Mouse (Mus musculus) intestine, embryonic 16.5 days (tissue): ENCODE data around the gene Rpa1. TPM values are rescaled to one million over a fixed set of nuclear protein-coding genes. Genes with fewer than 3 reads are reported as not detected.

Source experiments
- ATAC-seq: fragments of 200-750 bp; cut with Nextera tagmentation; 2 replicates; pipeline ENCODE4 v1.8.0; 2017; ENCODE audit warnings: moderate TSS enrichment, moderate library complexity
- H3K27ac ChIP-seq: fragments of 300-500 bp; sonication (generic); 2 replicates; pipeline ENCODE4 v1.5.1; 2014; ENCODE audit warnings: mild to moderate bottlenecking, low read length
- H3K27me3 ChIP-seq: fragments of 300-500 bp; sonication (generic); replicated peaks from 2 replicates; pipeline ENCODE4 v1.6.1; 2014; ENCODE audit warnings: low read length, control low read depth, mixed read lengths; ENCODE audit not compliant: control insufficient read depth, insufficient read depth
- H3K36me3 ChIP-seq: fragments of 300-500 bp; sonication (generic); 2 replicates; pipeline ENCODE4 v1.6.1; 2014; ENCODE audit warnings: low read length, control low read depth; ENCODE audit not compliant: control insufficient read depth, insufficient read depth
- H3K4me1 ChIP-seq: fragments of 300-500 bp; sonication (generic); 2 replicates; pipeline ENCODE4 v1.6.1; 2014; ENCODE audit warnings: low read length, control low read depth, mixed read lengths; ENCODE audit not compliant: control insufficient read depth, insufficient read depth
- H3K4me2 ChIP-seq: fragments of 300-500 bp; sonication (generic); 2 replicates; pipeline ENCODE4 v1.6.1; 2014; ENCODE audit warnings: low read depth, low read length, control low read depth
- H3K4me3 ChIP-seq: fragments of 300-500 bp; sonication (generic); 2 replicates; pipeline ENCODE4 v1.5.1; 2014; ENCODE audit warnings: mild to moderate bottlenecking, low read length
- H3K9ac ChIP-seq: fragments of 300-500 bp; sonication (generic); 2 replicates; pipeline ENCODE4 v1.6.1; 2014; ENCODE audit warnings: low read depth, low read length
- H3K9me3 ChIP-seq: fragments of 300-500 bp; sonication (generic); 2 replicates; pipeline ENCODE4 v1.6.1; 2016; ENCODE audit warnings: low read length, control low read depth; ENCODE audit not compliant: control insufficient read depth
- WGBS: fragments of 180-500 bp; shearing (Covaris S2); extraction: QIAGEN DNeasy Blood & Tissue Kit; methylation state at CpG from one replicate; pipeline ENCODE4 v1.1.7; 2014; 5-methylcytosine and 5-hydroxymethylcytosine counted together
- polyA plus RNA-seq: library from polyadenylated mRNA; unstranded; fragments of >200 nt; fragmentation: Nextera tagmentation; extraction: Ambion mirVana; gene quantifications from 2 replicates; pipeline ENCODE4 v1.2.1, GENCODE M21; 2015

The Rpa1 gene
- polyA plus RNA-seq, 1 experiment from 2014 or later: 91.9 TPM

- ATAC-seq: no peak
- no peaks in the 10 kb centered on the region for H3K9me3 ChIP-seq
- H3K4me1 ChIP-seq: peaks cover 20% of the 10 kb centered on the region
- H3K4me3 ChIP-seq: peak overlapping the region; percentile 93
- H3K4me2 ChIP-seq: peak overlapping the region; percentile 70
- no peaks in the 10 kb centered on the region for H3K27me3 ChIP-seq
- peak overlapping the region; percentile 86 for H3K9ac ChIP-seq
- WGBS: 28% methylated on average over 10 of the region's 10 CpGs
- H3K36me3 ChIP-seq: no peaks in the 10 kb centered on the region
- H3K27ac ChIP-seq: no peak overlapping the region
Measured at GRCm38 (mm10) chr11:75347188-75347585, 937 bp downstream of the Rpa1 start.

DNA sequence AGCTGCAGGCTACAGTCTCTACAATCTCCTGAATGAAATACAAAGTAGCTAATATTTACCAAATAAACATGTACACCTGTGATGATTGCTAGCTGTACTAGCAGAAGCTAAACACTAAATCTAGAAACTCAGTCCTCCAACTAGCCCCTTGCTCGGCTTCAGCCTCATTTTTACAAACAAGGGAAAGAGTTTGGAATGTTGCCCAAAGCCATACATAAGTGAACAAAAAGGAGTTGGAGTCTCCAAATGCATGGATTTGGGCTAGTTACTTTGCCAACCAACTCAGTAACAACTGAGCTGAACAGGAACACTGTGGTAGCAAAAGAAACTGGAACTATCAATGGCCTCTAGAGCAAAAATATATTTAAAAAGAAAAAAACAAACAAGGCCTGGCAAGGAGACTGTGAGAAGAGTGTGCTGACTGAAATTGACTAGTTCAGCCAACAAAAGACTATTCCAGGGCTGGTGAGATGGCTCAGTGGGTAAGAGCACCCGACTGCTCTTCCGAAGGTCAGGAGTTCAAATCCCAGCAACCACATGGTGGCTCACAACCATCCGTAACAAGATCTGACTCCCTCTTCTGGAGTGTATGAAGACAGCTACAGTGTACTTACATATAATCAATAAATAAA, 1.5 kb downstream of the Rpa1 start:
- WGBS: 47% methylated on average over 3 of the region's 4 CpGs
- peaks cover 20% of the 10 kb centered on the region for H3K4me1 ChIP-seq
- no peaks in the 10 kb centered on the region for H3K9me3 ChIP-seq
- H3K4me3 ChIP-seq: no peak overlapping the region
- no peak for ATAC-seq
- H3K36me3 ChIP-seq: no peaks in the 10 kb centered on the region
- no peaks in the 10 kb centered on the region for H3K27me3 ChIP-seq
- H3K4me2 ChIP-seq: peak overlapping the region; percentile 30; the same call in 1 of the 2 replicates
- peak overlapping the region; percentile 29; the same call in 1 of the 2 replicates for H3K9ac ChIP-seq
- H3K27ac ChIP-seq: no peak overlapping the region

GRCm38 (mm10) chr11:75344716-75345115, 3.4 kb downstream of the Rpa1 start:
- Histone ChIP-seq H3K27ac (peak overlapping the region; percentile 44; the same call in 1 of the 2 replicates), H3K9ac (no peak overlapping the region), H3K4me2 (no peak overlapping the region), H3K9me3 (no peaks in the 10 kb centered on the region), H3K4me3 (no peak overlapping the region), H3K27me3 (no peaks in the 10 kb centered on the region), H3K4me1 (peaks cover 20% of the 10 kb centered on the region), H3K36me3 (0 out of 2 replicates have a peak, but pooled peaks cover 3% of the 10 kb centered on the region)
- WGBS: 92% methylated on average over 5 of the region's 5 CpGs
- ATAC-seq: no peak

- Histone ChIP-seq H3K27me3 (no peaks in the 10 kb centered on the region), H3K9me3 (no peaks in the 10 kb centered on the region), H3K9ac (no peak overlapping the region), H3K36me3 (0 out of 2 replicates have a peak, but pooled peaks cover 3% of the 10 kb centered on the region), H3K4me1 (peaks cover 19% of the 10 kb centered on the region), H3K4me3 (no peak overlapping the region), H3K4me2 (no peak overlapping the region), H3K27ac (no peak overlapping the region)
- no peak for ATAC-seq
- 64% methylated on average over 2 of the region's 2 CpGs for WGBS
Measured at GRCm38 (mm10) chr11:75344163-75344562, 4.0 kb downstream of the Rpa1 start.

DNA sequence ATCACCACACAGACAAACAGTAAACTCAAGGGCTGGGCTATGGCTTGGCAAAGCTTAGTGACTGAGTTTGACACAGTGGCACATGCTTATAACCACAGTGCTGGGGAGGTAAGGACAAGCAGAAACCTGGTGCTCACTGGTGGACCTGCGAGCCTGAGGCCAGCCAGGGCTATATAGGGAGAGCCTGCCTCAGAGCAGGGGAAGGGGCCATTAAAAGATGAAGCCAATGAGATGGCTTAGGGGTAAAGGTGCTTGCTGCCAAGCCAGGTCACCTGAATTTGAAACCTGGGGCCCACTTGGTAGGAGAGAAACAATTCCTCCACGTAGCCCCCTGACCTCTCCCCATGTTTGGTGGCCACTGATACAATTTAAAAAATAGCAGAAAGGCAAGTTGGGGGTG, 5.0 kb downstream of the Rpa1 start:
- Histone ChIP-seq H3K36me3 (0 out of 2 replicates have a peak, but pooled peaks cover 3% of the 10 kb centered on the region), H3K4me3 (no peak overlapping the region), H3K4me2 (no peak overlapping the region), H3K4me1 (peaks cover 15% of the 10 kb centered on the region), H3K27ac (no peak overlapping the region), H3K9ac (no peak overlapping the region), H3K27me3 (no peaks in the 10 kb centered on the region), H3K9me3 (no peaks in the 10 kb centered on the region)
- ATAC-seq: no peak
- WGBS: 92% methylated on average over 2 of the region's 2 CpGs

DNA sequence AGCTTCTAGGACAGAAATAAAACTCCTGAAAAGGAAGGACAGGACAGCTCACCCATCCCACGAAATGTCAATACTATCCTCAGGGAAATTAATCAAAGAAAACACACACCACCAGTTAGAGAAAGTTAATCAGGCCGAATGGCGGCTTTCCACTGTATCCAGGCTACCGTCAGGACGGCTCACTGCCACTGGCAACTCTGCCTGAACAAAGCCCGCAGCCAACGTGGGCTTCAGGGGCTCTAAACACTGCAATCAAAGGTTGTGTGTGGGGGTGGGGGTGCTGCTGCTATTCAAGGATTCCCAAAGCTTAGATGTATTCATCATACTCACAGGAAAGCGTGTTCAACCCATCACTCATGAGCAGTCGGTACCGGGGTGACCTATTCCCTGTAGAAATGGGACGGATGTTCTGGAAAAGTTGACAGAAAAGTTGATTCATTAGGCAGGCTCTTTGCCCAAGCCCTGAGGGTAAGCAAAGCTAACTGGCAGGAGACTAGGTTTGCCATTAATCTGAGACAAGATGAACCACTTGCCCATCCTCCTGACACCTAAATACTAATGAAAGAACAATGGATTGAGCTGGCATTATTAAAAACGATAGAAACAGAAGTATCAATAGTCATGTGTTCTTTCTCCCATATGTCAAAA, 7.3 kb downstream of the Rpa1 start:
- Histone ChIP-seq H3K27ac (no peak overlapping the region), H3K4me3 (no peak overlapping the region), H3K9me3 (no peaks in the 10 kb centered on the region), H3K9ac (no peak overlapping the region), H3K4me1 (peaks cover 3% of the 10 kb centered on the region), H3K4me2 (no peak overlapping the region), H3K27me3 (no peaks in the 10 kb centered on the region), H3K36me3 (0 out of 2 replicates have a peak, but pooled peaks cover 3% of the 10 kb centered on the region)
- WGBS: 86% methylated on average over 12 of the region's 12 CpGs
- ATAC-seq: no peak

- H3K4me2 ChIP-seq: no peak overlapping the region
- no peak for ATAC-seq
- H3K9me3 ChIP-seq: no peaks in the 10 kb centered on the region
- H3K27me3 ChIP-seq: no peaks in the 10 kb centered on the region
- no peak overlapping the region for H3K4me3 ChIP-seq
- 93% methylated on average over 14 of the region's 14 CpGs for WGBS
- H3K9ac ChIP-seq: no peak overlapping the region
- H3K27ac ChIP-seq: no peak overlapping the region
- H3K36me3 ChIP-seq: 0 out of 2 replicates have a peak, but pooled peaks cover 3% of the 10 kb centered on the region
- H3K4me1 ChIP-seq: peaks cover 3% of the 10 kb centered on the region
Measured at GRCm38 (mm10) chr11:75340076-75340475, 8.0 kb downstream of the Rpa1 start.

- Histone ChIP-seq H3K27ac (no peak overlapping the region), H3K9me3 (no peaks in the 10 kb centered on the region), H3K4me2 (no peak overlapping the region), H3K4me3 (no peak overlapping the region), H3K4me1 (no peaks in the 10 kb centered on the region), H3K9ac (no peak overlapping the region), H3K36me3 (0 out of 2 replicates have a peak, but pooled peaks cover 3% of the 10 kb centered on the region), H3K27me3 (no peaks in the 10 kb centered on the region)
- whole genome bisulfite sequencing: 90% methylated on average over 7 of the region's 7 CpGs
- ATAC-seq: no peak
Measured at GRCm38 (mm10) chr11:75337246-75337645, 10.9 kb downstream of the Rpa1 start.

GRCm38 (mm10) chr11:75336676-75337075, 11.4 kb downstream of the Rpa1 start:
- 82% methylated on average over 8 of the region's 8 CpGs for WGBS
- H3K4me3 ChIP-seq: no peak overlapping the region
- no peaks in the 10 kb centered on the region for H3K27me3 ChIP-seq
- no peaks in the 10 kb centered on the region for H3K9me3 ChIP-seq
- no peak overlapping the region for H3K9ac ChIP-seq
- H3K36me3 ChIP-seq: 0 out of 2 replicates have a peak, but pooled peaks cover 3% of the 10 kb centered on the region
- H3K4me2 ChIP-seq: no peak overlapping the region
- no peak for ATAC-seq
- no peaks in the 10 kb centered on the region for H3K4me1 ChIP-seq
- H3K27ac ChIP-seq: no peak overlapping the region
